Mouse (Mus musculus) thymus, postnatal 4 days (tissue): Measurements from ENCODE around the gene St6galnac1.
"Not testable (repeated sequence)": the region's sequence is repeated elsewhere in the genome, so short reads cannot be mapped to it uniquely, and the experiment has no call there.

ENCODE experiments used
- DNase-seq: peaks from one replicate; pipeline ENCODE4 v3.0.0; 2021

The St6galnac1 gene

GRCm38 (mm10) chr11:116775407-116775806 lies at the start of gene St6galnac1:
St6galnac1 (minus strand) TSS chr11:116775507.
- DNase-seq = no peak

GRCm38 (mm10) chr11:116823885-116824284 lies 48.6 kb upstream of the St6galnac1 start:
- DNase-seq = not testable (repeated sequence)

GRCm38 (mm10) chr11:116823255-116823654 lies 47.9 kb upstream of the St6galnac1 start:
- no peak for DNase-seq

GRCm38 (mm10) chr11:116822626-116823025 lies 47.3 kb upstream of the St6galnac1 start:
- no peak for DNase-seq

- no peak for DNase-seq
These were observed 46.9 kb upstream of the St6galnac1 start for GRCm38 (mm10) chr11:116822215-116822614.

- DNase-seq = no peak
These were observed 46.0 kb upstream of the St6galnac1 start for GRCm38 (mm10) chr11:116821057-116821940.

- no peak for DNase-seq
These were observed 44.8 kb upstream of the St6galnac1 start for GRCm38 (mm10) chr11:116819932-116820593.

GRCm38 (mm10) chr11:116818722-116819121 lies 43.4 kb upstream of the St6galnac1 start:
- no peak for DNase-seq

- DNase-seq = no peak
These were observed 42.3 kb upstream of the St6galnac1 start for GRCm38 (mm10) chr11:116817567-116817966.

GRCm38 (mm10) chr11:116816769-116817168 lies 41.5 kb upstream of the St6galnac1 start:
- no peak for DNase-seq

GRCm38 (mm10) chr11:116814884-116815415 lies 39.6 kb upstream of the St6galnac1 start:
- DNase-seq = no peak

GRCm38 (mm10) chr11:116814076-116814883 lies 39.0 kb upstream of the St6galnac1 start:
- DNase-seq = no peak

- no peak for DNase-seq
These were observed 38.3 kb upstream of the St6galnac1 start for GRCm38 (mm10) chr11:116813610-116814009.

- DNase-seq = no peak
These were observed 37.7 kb upstream of the St6galnac1 start for GRCm38 (mm10) chr11:116812793-116813529.

GRCm38 (mm10) chr11:116810983-116811901 lies 35.9 kb upstream of the St6galnac1 start:
- DNase-seq = peak; percentile 77

GRCm38 (mm10) chr11:116810528-116810927 lies 35.2 kb upstream of the St6galnac1 start:
- DNase-seq = no peak

GRCm38 (mm10) chr11:116809520-116809919 lies 34.2 kb upstream of the St6galnac1 start:
- no peak for DNase-seq

GRCm38 (mm10) chr11:116808811-116809395 lies 33.6 kb upstream of the St6galnac1 start:
- no peak for DNase-seq

- peak; percentile 88 for DNase-seq
These were observed 32.8 kb upstream of the St6galnac1 start for GRCm38 (mm10) chr11:116807938-116808606.

- DNase-seq = no peak
These were observed 32.2 kb upstream of the St6galnac1 start for GRCm38 (mm10) chr11:116807526-116807925.
